Mouse (Mus musculus) small intestine, adult 2 months (tissue): ENCODE results near the gene Zbtb38.

Source experiments
- CTCF ChIP-seq: fragments of 200-500 bp; IDR thresholded peaks from 2 replicates; pipeline ENCODE4 v1.5.1; 2012; ENCODE audit warnings: low read depth, mild to moderate bottlenecking, control low read depth, inconsistent platforms, low read length, moderate library complexity, mixed read lengths; ENCODE audit not compliant: insufficient replicate concordance, insufficient read length; ENCODE audit errors: extremely low read depth
- POLR2A ChIP-seq: fragments of 200-500 bp; IDR thresholded peaks from 2 replicates; pipeline ENCODE4 v1.6.1; 2012; ENCODE audit warnings: low read depth, mild to moderate bottlenecking, control low read depth, inconsistent platforms, low read length, moderate library complexity

DNA sequence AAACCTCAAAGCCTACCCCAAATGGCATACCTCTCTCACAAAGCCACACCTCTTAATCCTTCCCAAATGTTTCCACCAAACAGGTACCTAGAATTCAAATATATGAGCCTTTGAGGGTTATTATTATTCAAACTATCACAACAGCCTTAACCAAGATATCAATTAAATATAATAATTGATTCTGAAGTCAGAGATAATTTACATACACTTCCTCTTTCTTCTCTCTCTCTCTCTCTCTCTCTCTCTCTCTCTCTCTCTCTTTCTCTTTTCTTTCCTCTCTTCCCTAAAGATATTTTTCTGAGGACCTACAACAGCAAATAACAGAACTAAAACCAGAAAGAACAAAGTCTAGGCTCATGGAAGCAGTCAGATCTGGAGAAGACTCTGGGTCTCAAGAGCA lies 15.2 kb upstream of the Zbtb38 start:
- TF ChIP-seq POLR2A = no peak
- TF ChIP-seq CTCF = no peak
